Mouse (Mus musculus): Measurements from ENCODE around the gene Lmod3. TPM values are rescaled to one million over a fixed set of nuclear protein-coding genes. Genes with fewer than 3 reads are reported as not detected.

The Lmod3 gene
- polyA plus RNA-seq, 1 experiment from 2014 or later = 0.36 TPM

- Histone ChIP-seq H3K9me3 (replicated peaks; ENCODE audit: low read length) (0 out of 2 replicates have a peak, but pooled peaks cover 3% of the 10 kb centered on the region), H3K27me3 (ENCODE audit: insufficient read depth, low read length) (no peaks in the 10 kb centered on the region), H3K27ac (no peak overlapping the region), H3K4me1 (replicated peaks; ENCODE audit: insufficient read depth, low read length) (no peaks in the 10 kb centered on the region), H3K4me2 (ENCODE audit: low read length) (no peak overlapping the region), H3K36me3 (ENCODE audit: insufficient read depth, low read length) (no peaks in the 10 kb centered on the region), H3K9ac (ENCODE audit: low read depth, low read length) (no peak overlapping the region), H3K4me3 (replicated peaks; ENCODE audit: low read depth, low read length) (no peak overlapping the region)
- 76% methylated on average over 5 of the region's 5 CpGs for WGBS
- DNase-seq (ENCODE audit: low spot score) (no peak), ATAC-seq (replicated peaks; ENCODE audit: low FRiP score, low read depth) (no peak)
- TF ChIP-seq CTCF (IDR thresholded peaks at IDR 0.05; ENCODE audit: low read depth) = no peak
Measured at GRCm38 (mm10) chr6:97240092-97240491, 12.5 kb downstream of the Lmod3 start.

DNA sequence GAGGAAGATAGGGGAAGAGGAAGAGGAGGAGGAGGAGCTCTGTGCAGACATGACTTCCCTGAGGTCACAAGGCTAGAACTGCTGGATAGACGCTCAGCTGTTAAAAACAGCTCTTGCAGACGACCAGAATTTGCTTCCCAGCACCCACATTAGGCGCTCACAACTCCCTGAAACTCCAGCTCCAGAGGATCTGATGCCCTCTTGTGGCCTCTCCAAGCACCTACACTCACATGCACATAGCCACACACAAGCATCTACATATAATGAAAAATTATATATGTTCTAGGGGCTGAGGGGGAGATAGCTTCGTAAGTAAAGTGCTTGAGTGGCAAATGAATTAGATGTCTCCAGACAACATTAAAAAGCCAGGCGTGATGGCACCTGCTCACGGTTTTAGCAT, 13.2 kb downstream of the Lmod3 start:
- H3K9me3 ChIP-seq (replicated peaks; ENCODE audit: low read length) = 0 out of 2 replicates have a peak, but pooled peaks cover 3% of the 10 kb centered on the region
- no peak for DNase-seq (ENCODE audit: low spot score)
- 96% methylated on average over 6 of the region's 6 CpGs for WGBS
- H3K27ac ChIP-seq = no peak overlapping the region
- no peaks in the 10 kb centered on the region for H3K36me3 ChIP-seq (ENCODE audit: insufficient read depth, low read length)
- ATAC-seq (replicated peaks; ENCODE audit: low FRiP score, low read depth) = no peak
- H3K4me2 ChIP-seq (ENCODE audit: low read length) = no peak overlapping the region
- 0 out of 2 replicates have a peak, but pooled peaks have one; percentile 13 for TF ChIP-seq CTCF (IDR thresholded peaks at IDR 0.05; ENCODE audit: low read depth)
- no peak overlapping the region for H3K4me3 ChIP-seq (replicated peaks; ENCODE audit: low read depth, low read length)
- H3K9ac ChIP-seq (ENCODE audit: low read depth, low read length) = no peak overlapping the region
- no peaks in the 10 kb centered on the region for H3K4me1 ChIP-seq (replicated peaks; ENCODE audit: insufficient read depth, low read length)
- no peaks in the 10 kb centered on the region for H3K27me3 ChIP-seq (ENCODE audit: insufficient read depth, low read length)

DNA sequence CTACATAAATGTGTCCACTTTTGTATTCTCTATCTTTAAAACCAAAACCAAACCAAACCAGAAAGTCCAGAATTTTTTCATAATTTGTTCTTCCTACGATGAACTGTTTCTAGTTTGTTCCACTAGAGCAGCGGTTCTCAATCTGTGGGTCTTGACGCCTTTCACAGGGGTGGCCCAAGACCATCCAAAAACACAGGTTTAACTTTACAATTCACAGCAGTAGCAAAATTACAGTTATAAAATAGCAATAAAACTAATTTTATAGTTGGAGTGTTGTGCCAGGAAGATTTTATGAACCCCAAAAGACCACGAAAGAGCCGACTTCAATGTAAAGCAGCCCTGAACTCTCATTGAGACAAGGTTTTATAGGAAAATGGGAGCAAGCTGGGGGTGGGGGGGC, 16.5 kb downstream of the Lmod3 start:
- WGBS = 86% methylated on average over 5 of the region's 5 CpGs
- ATAC-seq (replicated peaks; ENCODE audit: low FRiP score, low read depth) = no peak
- no peak overlapping the region for H3K4me2 ChIP-seq (ENCODE audit: low read length)
- H3K4me1 ChIP-seq (replicated peaks; ENCODE audit: insufficient read depth, low read length) = no peaks in the 10 kb centered on the region
- no peak overlapping the region for H3K9ac ChIP-seq (ENCODE audit: low read depth, low read length)
- no peak for DNase-seq (ENCODE audit: low spot score)
- 0 out of 2 replicates have a peak, but pooled peaks cover 3% of the 10 kb centered on the region for H3K9me3 ChIP-seq (replicated peaks; ENCODE audit: low read length)
- H3K36me3 ChIP-seq (ENCODE audit: insufficient read depth, low read length) = peaks cover 14% of the 10 kb centered on the region; the same call in 1 of the 2 replicates
- no peak for TF ChIP-seq CTCF (IDR thresholded peaks at IDR 0.05; ENCODE audit: low read depth)
- no peak overlapping the region for H3K27ac ChIP-seq
- H3K4me3 ChIP-seq (replicated peaks; ENCODE audit: low read depth, low read length) = no peak overlapping the region
- no peaks in the 10 kb centered on the region for H3K27me3 ChIP-seq (ENCODE audit: insufficient read depth, low read length)

- H3K27ac ChIP-seq = no peak overlapping the region
- no peak for ATAC-seq (replicated peaks; ENCODE audit: low FRiP score, low read depth)
- H3K9me3 ChIP-seq (replicated peaks; ENCODE audit: low read length) = 0 out of 2 replicates have a peak, but pooled peaks cover 3% of the 10 kb centered on the region
- H3K4me1 ChIP-seq (replicated peaks; ENCODE audit: insufficient read depth, low read length) = no peaks in the 10 kb centered on the region
- H3K4me2 ChIP-seq (ENCODE audit: low read length) = no peak overlapping the region
- H3K36me3 ChIP-seq (ENCODE audit: insufficient read depth, low read length) = peaks cover 21% of the 10 kb centered on the region; the same call in 1 of the 2 replicates
- no peak for TF ChIP-seq CTCF (IDR thresholded peaks at IDR 0.05; ENCODE audit: low read depth)
- WGBS = 77% methylated on average over 7 of the region's 7 CpGs
- no peak for DNase-seq (ENCODE audit: low spot score)
- no peaks in the 10 kb centered on the region for H3K27me3 ChIP-seq (ENCODE audit: insufficient read depth, low read length)
- H3K9ac ChIP-seq (ENCODE audit: low read depth, low read length) = no peak overlapping the region
- H3K4me3 ChIP-seq (replicated peaks; ENCODE audit: low read depth, low read length) = no peak overlapping the region
Measured at GRCm38 (mm10) chr6:97234911-97235668, 17.5 kb downstream of the Lmod3 start.

GRCm38 (mm10) chr6:97227067-97227847, 25.3 kb downstream of the Lmod3 start:
- H3K27me3 ChIP-seq (ENCODE audit: insufficient read depth, low read length) = no peaks in the 10 kb centered on the region
- H3K4me1 ChIP-seq (replicated peaks; ENCODE audit: insufficient read depth, low read length) = 0 out of 2 replicates have a peak, but pooled peaks cover 4% of the 10 kb centered on the region
- H3K4me2 ChIP-seq (ENCODE audit: low read length) = no peak overlapping the region
- H3K9me3 ChIP-seq (replicated peaks; ENCODE audit: low read length) = no peaks in the 10 kb centered on the region
- 98% methylated on average over 9 of the region's 9 CpGs for WGBS
- TF ChIP-seq CTCF (IDR thresholded peaks at IDR 0.05; ENCODE audit: low read depth) = no peak
- ATAC-seq (replicated peaks; ENCODE audit: low FRiP score, low read depth) (no peak), DNase-seq (ENCODE audit: low spot score) (no peak)
- no peak overlapping the region for H3K9ac ChIP-seq (ENCODE audit: low read depth, low read length)
- no peak overlapping the region for H3K27ac ChIP-seq
- peaks cover 20% of the 10 kb centered on the region; the same call in 1 of the 2 replicates for H3K36me3 ChIP-seq (ENCODE audit: insufficient read depth, low read length)
- no peak overlapping the region for H3K4me3 ChIP-seq (replicated peaks; ENCODE audit: low read depth, low read length)

DNA sequence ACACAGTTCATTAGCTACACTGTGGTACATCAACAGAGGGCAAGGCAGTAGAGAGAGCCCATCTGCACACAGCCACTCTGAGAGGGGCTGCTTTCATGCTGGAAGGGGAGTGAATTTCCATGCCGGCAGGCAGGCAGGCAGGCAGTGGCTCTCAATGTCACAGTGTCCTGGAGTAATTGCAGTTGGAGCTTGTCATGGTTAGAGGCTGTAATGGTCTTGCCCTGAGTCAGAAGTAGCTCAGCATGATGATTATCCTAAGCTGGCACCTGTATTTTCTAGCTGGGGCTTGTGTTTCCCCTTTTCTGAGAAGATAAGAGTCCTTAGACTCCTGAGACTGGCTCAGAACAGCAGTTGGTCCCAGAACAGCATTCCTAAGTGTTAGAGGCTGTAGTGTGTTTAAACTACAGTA, 26.5 kb downstream of the Lmod3 start:
- Histone ChIP-seq H3K27ac (no peak overlapping the region), H3K36me3 (ENCODE audit: insufficient read depth, low read length) (0 out of 2 replicates have a peak, but pooled peaks cover 14% of the 10 kb centered on the region), H3K4me1 (replicated peaks; ENCODE audit: insufficient read depth, low read length) (peaks cover 11% of the 10 kb centered on the region; the same call in 1 of the 2 replicates), H3K9ac (ENCODE audit: low read depth, low read length) (no peak overlapping the region), H3K4me3 (replicated peaks; ENCODE audit: low read depth, low read length) (no peak overlapping the region), H3K9me3 (replicated peaks; ENCODE audit: low read length) (no peaks in the 10 kb centered on the region), H3K4me2 (ENCODE audit: low read length) (no peak overlapping the region), H3K27me3 (ENCODE audit: insufficient read depth, low read length) (no peaks in the 10 kb centered on the region)
- no peak for TF ChIP-seq CTCF (IDR thresholded peaks at IDR 0.05; ENCODE audit: low read depth)
- DNase-seq (ENCODE audit: low spot score) = no peak
- no peak for ATAC-seq (replicated peaks; ENCODE audit: low FRiP score, low read depth)
- 54% methylated on average over 1 of the region's 1 CpGs for WGBS

All from kidney, postnatal 0 days (tissue).